Mouse (Mus musculus) kidney, adult 8-10 months (tissue): ENCODE data around the gene Adora3.

Experiments used
- DNase-seq, 2 experiments: peaks; one replicate each; pipeline ENCODE4 v3.0.0; 2022

Adora3 gene

GRCm38 (mm10) chr3:105935033-105935432, 64.4 kb downstream of the Adora3 start:
- DNase-seq: peak; percentile 46 to 66

GRCm38 (mm10) chr3:105936111-105936510, 65.5 kb downstream of the Adora3 start:
- no peak for DNase-seq

DNA sequence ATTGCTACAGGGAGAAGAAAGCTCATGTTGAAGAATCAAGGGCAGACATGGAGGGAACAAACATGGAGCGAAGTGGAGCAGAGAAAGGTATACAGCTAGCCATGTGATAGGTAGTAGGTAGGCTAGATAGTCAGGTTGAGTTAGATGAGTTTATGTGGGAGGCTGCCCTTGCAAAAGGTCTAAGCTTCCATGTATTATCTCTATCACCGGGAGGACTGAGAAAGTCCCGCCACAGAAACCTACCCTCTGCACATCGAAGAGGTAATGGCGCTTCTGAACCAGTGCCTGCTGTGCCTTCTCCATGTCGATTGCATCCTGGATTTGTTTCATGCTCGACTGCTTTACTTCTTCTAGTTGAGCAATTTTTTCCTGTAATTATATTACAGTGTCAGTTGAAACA, 80.7 kb downstream of the Adora3 start:
- DNase-seq: no peak

GRCm38 (mm10) chr3:105957235-105957634, 86.6 kb downstream of the Adora3 start:
- no peak for DNase-seq

- DNase-seq: no peak
These were observed 87.5 kb downstream of the Adora3 start for GRCm38 (mm10) chr3:105958204-105958603.
